ENCODE assay signal across 8 mouse cellular contexts in the genomic region with DNA sequence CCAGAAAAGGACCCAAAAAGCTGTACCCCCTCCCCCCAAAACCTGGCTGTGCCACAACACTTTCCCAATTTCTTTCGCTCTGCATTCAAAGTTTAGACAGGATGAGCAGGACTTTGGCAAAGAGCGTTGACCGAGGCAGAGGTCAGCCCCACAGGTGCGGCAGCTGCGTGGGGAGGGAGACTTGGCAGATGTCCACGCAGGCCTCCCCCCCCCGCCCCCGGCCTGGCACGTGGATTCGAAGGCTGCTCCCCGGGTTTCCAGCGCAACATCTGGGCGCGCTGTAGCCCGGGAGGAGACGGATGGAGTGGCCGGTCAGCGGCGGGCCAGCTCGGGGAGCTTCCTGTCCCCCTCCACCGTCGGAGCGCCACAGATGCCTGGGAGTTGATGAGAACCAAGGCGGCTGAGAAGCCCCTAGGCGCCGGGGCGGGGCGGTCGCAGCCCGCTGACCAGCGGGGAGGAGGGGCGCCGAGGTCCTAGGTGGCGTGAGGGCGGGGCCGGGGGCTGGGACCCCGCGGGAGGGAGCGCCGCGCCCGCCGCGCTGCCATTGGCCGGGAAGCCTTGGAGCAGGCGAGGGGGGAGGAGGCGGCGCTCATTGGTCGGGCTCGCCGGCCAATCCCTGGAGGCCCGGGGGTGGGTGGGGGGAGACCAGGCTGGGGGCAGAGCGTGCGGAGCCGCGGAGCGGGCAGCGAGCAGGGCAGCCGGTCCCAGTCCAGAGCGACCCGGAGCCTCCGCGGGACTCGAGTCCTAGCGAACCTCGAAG. TPM values are rescaled to one million over a fixed set of nuclear protein-coding genes. Genes with fewer than 3 reads are reported as not detected.
DNase-seq lines count a peak whose midpoint lies in the region; ATAC-seq lines count a peak whose summit lies in the region.

Gene Cnn3, plus strand, starts transcription at position 637 of the 760 bp plus-strand sequence.

- H3K4me2 ChIP-seq in hindbrain, embryonic 13.5 days = peak within 1 kb of the TSS; percentile 82

- H3K4me3 ChIP-seq in hindbrain, embryonic 13.5 days = peak within 1 kb of the TSS; percentile 90

- 0 out of 2 replicates have a peak, but pooled peaks cover 5% of the 10 kb centered on the region for H3K27me3 ChIP-seq in hindbrain, embryonic 13.5 days

- peak within 1 kb of the TSS; percentile 99 for H3K27ac ChIP-seq in hindbrain, embryonic 13.5 days

- H3K36me3 ChIP-seq in hindbrain, embryonic 13.5 days = no peaks in the 10 kb centered on the region

- H3K4me1 ChIP-seq in hindbrain, embryonic 13.5 days (replicated peaks) = peaks cover 38% of the 10 kb centered on the region

- peak within 1 kb of the TSS; percentile 97 for H3K9ac ChIP-seq in hindbrain, embryonic 13.5 days

- H3K9me3 ChIP-seq in hindbrain, embryonic 13.5 days = no peaks in the 10 kb centered on the region

- peak; percentile 47 for DNase-seq in T-cell, adult 2 months (ENCODE audit: low spot score)
- DNase-seq in cerebellum, postnatal 25 days = peak; percentile 86 to 95
- peak; percentile 52 to 66 for DNase-seq in frontal cortex, postnatal 25 days (ENCODE audit: low spot score in 2 of 2)
- peak; percentile 74 to 91 for DNase-seq in layer of hippocampus, postnatal 14 days (ENCODE audit: low spot score in 2 of 2)
- peak; percentile 93 for DNase-seq in lung, postnatal 14 days
- DNase-seq in retina, embryonic 14.5 days (ENCODE audit: low spot score) = peak; percentile 97
- DNase-seq in thymus, postnatal 36 days = peak; percentile 85 to 89

- under 1% methylated on average over 50 of the region's 66 CpGs for WGBS in hindbrain, embryonic 13.5 days

- peak; percentile 92 for ATAC-seq in hindbrain, embryonic 13.5 days (ENCODE audit: low FRiP score)

RNA-seq across cellular contexts. Expression of gene Cnn3, which starts in this region (rescaled TPM):
- polyA plus RNA-seq in hindbrain, embryonic 13.5 days (2015; fragmentation: Nextera tagmentation; extraction: Ambion mirVana) = 633 and 654 TPM in 2 replicates
- total RNA-seq in layer of hippocampus, postnatal 14 days (2021) = 100 to 1,000 TPM; 110 to 126 TPM

Comparison
In these comparisons a context has a peak if more than half of its experiments do, and no peak if none do; other contexts are left out.
1. Peak in every context shown above with its lines: DNase-seq, ATAC-seq, H3K4me3 ChIP-seq and H3K27ac ChIP-seq.
2. DNase-seq: peak in every context shown above with its lines; median percentile 97 in retina, embryonic 14.5 days; 93 in lung, postnatal 14 days; 90 in cerebellum, postnatal 25 days; 87 in thymus, postnatal 36 days; 82 in layer of hippocampus, postnatal 14 days; 59 in frontal cortex, postnatal 25 days; 47 in T-cell, adult 2 months.